Mouse (Mus musculus) liver, embryonic 11.5 days (tissue): ENCODE results near the gene Hoxa7. TPM values are rescaled to one million over a fixed set of nuclear protein-coding genes. Genes with fewer than 3 reads are reported as not detected.

Experiments used
- ATAC-seq: fragments of 200-750 bp; cut with Nextera tagmentation; replicated peaks from 2 replicates; pipeline ENCODE4 v1.8.0; 2017; ENCODE audit warnings: moderate number of reproducible peaks, mild to moderate bottlenecking, moderate TSS enrichment, moderate library complexity; ENCODE audit not compliant: low FRiP score
- DNase-seq: peaks from one replicate; pipeline ENCODE4 v3.0.0-alpha.2; 2017; ENCODE audit warnings: low spot score
- H3K27ac ChIP-seq: fragments of 300-500 bp; sonication (generic); 2 replicates; pipeline ENCODE4 v1.5.1; 2014; ENCODE audit warnings: mild to moderate bottlenecking, low read depth, low read length, control low read depth
- H3K27me3 ChIP-seq: fragments of 300-500 bp; sonication (generic); replicated peaks from 2 replicates; pipeline ENCODE4 v1.6.1; 2014; ENCODE audit warnings: low read length, mixed read lengths; ENCODE audit not compliant: control insufficient read depth, insufficient read depth
- H3K36me3 ChIP-seq: fragments of 300-500 bp; sonication (generic); 2 replicates; pipeline ENCODE4 v1.6.1; 2014; ENCODE audit warnings: mild to moderate bottlenecking, low read length, moderate library complexity, mixed read lengths; ENCODE audit not compliant: control insufficient read depth, insufficient read depth
- H3K4me1 ChIP-seq: fragments of 300-500 bp; sonication (generic); replicated peaks from 2 replicates; pipeline ENCODE4 v1.6.1; 2014; ENCODE audit warnings: low read length, mixed read lengths; ENCODE audit not compliant: control insufficient read depth, insufficient read depth
- H3K4me2 ChIP-seq: fragments of 300-500 bp; sonication (generic); 2 replicates; pipeline ENCODE4 v1.6.1; 2014; ENCODE audit warnings: mild to moderate bottlenecking, control low read depth, moderate library complexity
- H3K4me3 ChIP-seq: fragments of 300-500 bp; sonication (generic); 2 replicates; pipeline ENCODE4 v1.5.1; 2014; ENCODE audit warnings: low read depth, low read length, control low read depth
- H3K9ac ChIP-seq: fragments of 300-500 bp; sonication (generic); 2 replicates; pipeline ENCODE4 v1.6.1; 2014; ENCODE audit warnings: low read depth, low read length, control low read depth
- H3K9me3 ChIP-seq: fragments of 300-500 bp; sonication (generic); 2 replicates; pipeline ENCODE4 v1.6.1; 2016; ENCODE audit warnings: low read length, inconsistent platforms, mixed read lengths; ENCODE audit not compliant: control insufficient read depth
- WGBS: fragments of 180-500 bp; shearing (Covaris S2); extraction: QIAGEN DNeasy Blood & Tissue Kit; methylation state at CpG from one replicate; pipeline ENCODE4 v1.1.7; 2014; 5-methylcytosine and 5-hydroxymethylcytosine counted together
- polyA plus RNA-seq: library from polyadenylated mRNA; unstranded; fragments of >200 nt; fragmentation: Nextera tagmentation; extraction: Ambion mirVana; gene quantifications from 2 replicates; pipeline ENCODE4 v1.2.1, GENCODE M21; 2014

Gene Hoxa7
- polyA plus RNA-seq, 1 experiment from 2014 or later: 2.7 TPM

GRCm38 (mm10) chr6:52265306-52265912 is 43.8 kb upstream of the Hoxa7 start:
- 0 out of 2 replicates have a peak, but pooled peaks cover 3% of the 10 kb centered on the region for H3K4me1 ChIP-seq
- no peak overlapping the region for H3K9ac ChIP-seq
- no peak overlapping the region for H3K4me3 ChIP-seq
- no peak for DNase-seq
- ATAC-seq: no peak
- peaks cover 98% of the 10 kb centered on the region for H3K27me3 ChIP-seq
- H3K27ac ChIP-seq: no peak overlapping the region
- no peaks in the 10 kb centered on the region for H3K36me3 ChIP-seq
- WGBS: 4% methylated on average over 18 of the region's 18 CpGs
- no peak overlapping the region for H3K4me2 ChIP-seq
- H3K9me3 ChIP-seq: no peaks in the 10 kb centered on the region

- ATAC-seq: no peak
- H3K4me3 ChIP-seq: no peak overlapping the region
- DNase-seq: no peak
- no peak overlapping the region for H3K9ac ChIP-seq
- 4% methylated on average over 5 of the region's 5 CpGs for WGBS
- H3K9me3 ChIP-seq: no peaks in the 10 kb centered on the region
- 0 out of 2 replicates have a peak, but pooled peaks cover 6% of the 10 kb centered on the region for H3K4me1 ChIP-seq
- no peaks in the 10 kb centered on the region for H3K36me3 ChIP-seq
- no peak overlapping the region for H3K27ac ChIP-seq
- peaks cover 98% of the 10 kb centered on the region for H3K27me3 ChIP-seq
- no peak overlapping the region for H3K4me2 ChIP-seq
Observed at GRCm38 (mm10) chr6:52264106-52264790, 42.6 kb upstream of the Hoxa7 start.

GRCm38 (mm10) chr6:52263321-52263585 is 41.6 kb upstream of the Hoxa7 start:
- WGBS: 1% methylated on average over 6 of the region's 6 CpGs
- no peaks in the 10 kb centered on the region for H3K36me3 ChIP-seq

GRCm38 (mm10) chr6:52262463-52263320 is 41.0 kb upstream of the Hoxa7 start:
- no peak for ATAC-seq
- H3K27me3 ChIP-seq: peaks cover 97% of the 10 kb centered on the region
- H3K4me2 ChIP-seq: no peak overlapping the region
- H3K4me3 ChIP-seq: no peak overlapping the region
- 2% methylated on average over 24 of the region's 24 CpGs for WGBS
- DNase-seq: peak; percentile 49
- 0 out of 2 replicates have a peak, but pooled peaks cover 6% of the 10 kb centered on the region for H3K4me1 ChIP-seq
- no peaks in the 10 kb centered on the region for H3K9me3 ChIP-seq
- H3K27ac ChIP-seq: no peak overlapping the region
- H3K36me3 ChIP-seq: no peaks in the 10 kb centered on the region
- H3K9ac ChIP-seq: no peak overlapping the region

More at GRCm38 (mm10) chr6:52263321-52263585, 41.6 kb upstream of the Hoxa7 start:
- Histone ChIP-seq H3K4me1 (0 out of 2 replicates have a peak, but pooled peaks cover 6% of the 10 kb centered on the region), H3K27ac (no peak overlapping the region), H3K27me3 (peaks cover 98% of the 10 kb centered on the region), H3K4me2 (no peak overlapping the region), H3K9ac (no peak overlapping the region), H3K9me3 (no peaks in the 10 kb centered on the region), H3K4me3 (no peak overlapping the region)
- DNase-seq (no peak), ATAC-seq (no peak)

GRCm38 (mm10) chr6:52261751-52262462 is 40.3 kb upstream of the Hoxa7 start:
- Histone ChIP-seq H3K4me2 (no peak overlapping the region), H3K4me1 (0 out of 2 replicates have a peak, but pooled peaks cover 6% of the 10 kb centered on the region), H3K4me3 (no peak overlapping the region), H3K9me3 (no peaks in the 10 kb centered on the region), H3K27me3 (peaks cover 98% of the 10 kb centered on the region), H3K36me3 (no peaks in the 10 kb centered on the region), H3K9ac (no peak overlapping the region), H3K27ac (no peak overlapping the region)
- ATAC-seq (no peak), DNase-seq (peak; percentile 38)
- 6% methylated on average over 9 of the region's 9 CpGs for WGBS

- Histone ChIP-seq H3K4me1 (0 out of 2 replicates have a peak, but pooled peaks cover 6% of the 10 kb centered on the region), H3K27ac (no peak within 1 kb of the TSS), H3K4me3 (peak within 1 kb of the TSS; percentile 53), H3K36me3 (no peaks in the 10 kb centered on the region), H3K9me3 (no peaks in the 10 kb centered on the region), H3K27me3 (peaks cover 98% of the 10 kb centered on the region), H3K4me2 (peak within 1 kb of the TSS; percentile 77), H3K9ac (no peak within 1 kb of the TSS)
- peak; percentile 53 for DNase-seq
- WGBS: under 1% methylated on average over 38 of the region's 72 CpGs
- peak; percentile 62 for ATAC-seq
Observed at GRCm38 (mm10) chr6:52260654-52261575, 39.3 kb upstream of the Hoxa7 start, which contains the start of gene Hoxa13. TSS of gene Hoxa13 (minus strand) at chr6:52260880.

GRCm38 (mm10) chr6:52259811-52260261 is 38.2 kb upstream of the Hoxa7 start:
- ATAC-seq (no peak), DNase-seq (peak; percentile 64)
- H3K9me3 ChIP-seq: no peaks in the 10 kb centered on the region
- WGBS: 1% methylated on average over 39 of the region's 39 CpGs
- peak overlapping the region; percentile 77 for H3K4me2 ChIP-seq
- H3K36me3 ChIP-seq: no peaks in the 10 kb centered on the region
- H3K9ac ChIP-seq: no peak overlapping the region
- no peak overlapping the region for H3K27ac ChIP-seq
- H3K27me3 ChIP-seq: peaks cover 98% of the 10 kb centered on the region
- peak overlapping the region; percentile 53 for H3K4me3 ChIP-seq
- H3K4me1 ChIP-seq: 0 out of 2 replicates have a peak, but pooled peaks cover 6% of the 10 kb centered on the region
